Mouse (Mus musculus) embryo, embryonic 10 days (tissue): ENCODE measurements at regions not wholly inside any gene's neighbourhood (a gene's known extent, or its start where the extent isn't known, plus 50 kb on each side); places are given as distances from the start of the nearest gene placed in this dataset.

Source experiments
- DNase-seq: peaks from one replicate; pipeline ENCODE4 v3.0.0-alpha.2; 2015; ENCODE audit warnings: low spot score

GRCm38 (mm10) chr13:52017598-52018190 is 171.2 kb downstream of the Gadd45g start:
- DNase-seq, result no peak

- DNase-seq, result no peak
These were observed 173.2 kb downstream of the Gadd45g start for GRCm38 (mm10) chr13:52019647-52020046.

- DNase-seq, result peak; percentile 51
These were observed 174.7 kb downstream of the Gadd45g start for GRCm38 (mm10) chr13:52021150-52021549.

GRCm38 (mm10) chr13:52021828-52022227 is 175.3 kb downstream of the Gadd45g start:
- DNase-seq, result no peak

- DNase-seq, result no peak
These were observed 176.1 kb downstream of the Gadd45g start for GRCm38 (mm10) chr13:52022529-52022928.

GRCm38 (mm10) chr13:52024349-52024748 is 177.9 kb downstream of the Gadd45g start:
- no peak for DNase-seq

- peak; percentile 48 for DNase-seq
These were observed 178.5 kb downstream of the Gadd45g start for GRCm38 (mm10) chr13:52024832-52025481.

- peak; percentile 41 for DNase-seq
These were observed 179.0 kb downstream of the Gadd45g start for GRCm38 (mm10) chr13:52025482-52025848.

GRCm38 (mm10) chr13:52026291-52026690 is 179.8 kb downstream of the Gadd45g start:
- DNase-seq, result no peak

GRCm38 (mm10) chr13:52029868-52030422 is 183.5 kb downstream of the Gadd45g start:
- no peak for DNase-seq

- DNase-seq, result no peak
These were observed 185.0 kb downstream of the Gadd45g start for GRCm38 (mm10) chr13:52031465-52031864.

GRCm38 (mm10) chr13:52035731-52036130 is 189.3 kb downstream of the Gadd45g start:
- DNase-seq, result no peak

- no peak for DNase-seq
These were observed 189.9 kb downstream of the Gadd45g start for GRCm38 (mm10) chr13:52036351-52036750.

GRCm38 (mm10) chr13:52037218-52037617 is 190.7 kb downstream of the Gadd45g start:
- DNase-seq, result no peak

- DNase-seq, result no peak
These were observed 195.3 kb downstream of the Gadd45g start for GRCm38 (mm10) chr13:52041467-52042421.

GRCm38 (mm10) chr13:52042867-52043266 is 196.4 kb downstream of the Gadd45g start:
- DNase-seq, result no peak

- no peak for DNase-seq
These were observed 197.4 kb downstream of the Gadd45g start for GRCm38 (mm10) chr13:52043916-52044315.

- no peak for DNase-seq
These were observed 198.9 kb downstream of the Gadd45g start for GRCm38 (mm10) chr13:52045349-52045748.

- DNase-seq, result no peak
These were observed 199.5 kb downstream of the Gadd45g start for GRCm38 (mm10) chr13:52046020-52046419.

- no peak for DNase-seq
These were observed 200.2 kb downstream of the Gadd45g start for GRCm38 (mm10) chr13:52046700-52047099.

GRCm38 (mm10) chr13:52047937-52048336 is 201.5 kb downstream of the Gadd45g start:
- no peak for DNase-seq

- DNase-seq, result no peak
These were observed 202.3 kb downstream of the Gadd45g start for GRCm38 (mm10) chr13:52048777-52049176.
